Mouse (Mus musculus): Measurements from ENCODE around the gene Rasgrf2.

Rasgrf2 gene

GRCm38 (mm10) chr13:92041584-92042563, 89.6 kb downstream of the Rasgrf2 start:
- peak; percentile 56 for DNase-seq (ENCODE audit: low read depth, low spot score)

DNA sequence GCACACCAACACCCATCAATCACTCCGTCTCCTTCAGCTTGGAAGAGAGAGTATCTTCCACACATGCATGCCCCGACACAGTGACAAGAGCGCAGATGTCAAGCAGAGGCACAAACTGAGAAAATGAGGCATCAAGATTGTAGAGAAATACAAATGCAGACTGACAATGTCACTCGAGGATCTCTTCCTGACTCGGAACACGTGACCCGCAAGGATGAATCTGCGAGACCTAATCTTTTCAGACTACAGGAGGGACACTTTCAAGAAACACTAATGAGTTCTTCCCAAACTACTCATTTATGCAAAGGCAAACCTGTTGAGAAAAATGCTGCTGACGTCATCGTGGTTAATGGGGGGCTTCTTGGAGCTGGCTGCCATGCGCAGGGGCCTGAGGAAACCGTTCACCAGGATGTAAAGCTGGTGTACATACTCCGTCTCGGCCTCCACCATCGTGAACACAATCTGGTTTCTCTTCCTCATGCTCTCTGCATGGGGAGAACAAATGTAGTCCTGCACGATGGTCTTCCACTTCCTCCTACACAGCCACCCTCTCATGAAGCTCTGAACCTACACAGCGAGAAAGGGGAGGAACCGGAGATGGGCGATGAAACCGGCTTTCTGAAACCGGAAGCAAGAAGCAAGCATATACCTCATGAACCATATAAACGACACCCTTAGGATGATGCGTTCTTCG, 100.9 kb downstream of the Rasgrf2 start:
- no peak for DNase-seq (ENCODE audit: low read depth, low spot score)

DNA sequence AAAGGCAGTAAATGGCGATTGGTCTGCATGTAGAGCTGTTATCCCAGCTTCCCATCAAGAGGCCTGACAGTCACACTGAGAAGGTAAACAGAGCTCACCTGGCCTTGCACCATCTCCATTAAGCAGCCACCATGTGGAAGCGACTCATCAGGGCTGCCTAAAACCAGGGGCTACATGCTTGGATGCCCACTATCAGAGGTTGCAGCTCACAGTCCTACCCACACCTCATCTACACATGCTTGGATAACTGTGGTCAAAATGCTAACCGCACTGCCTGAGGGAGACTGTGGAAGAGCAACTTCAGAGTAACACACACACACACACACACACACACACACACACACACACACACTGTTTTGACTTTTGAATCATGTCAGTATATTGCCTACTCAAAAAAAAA, 101.8 kb downstream of the Rasgrf2 start:
- no peak for DNase-seq (ENCODE audit: low read depth, low spot score)

GRCm38 (mm10) chr13:92027951-92028350, 103.5 kb downstream of the Rasgrf2 start:
- DNase-seq (ENCODE audit: low read depth, low spot score), result peak; percentile 57

- DNase-seq (ENCODE audit: low read depth, low spot score), result no peak
Measured at GRCm38 (mm10) chr13:92026651-92027050, 104.8 kb downstream of the Rasgrf2 start.

- peak; percentile 52 for DNase-seq (ENCODE audit: low read depth, low spot score)
Measured at GRCm38 (mm10) chr13:92025124-92025523, 106.3 kb downstream of the Rasgrf2 start.

DNA sequence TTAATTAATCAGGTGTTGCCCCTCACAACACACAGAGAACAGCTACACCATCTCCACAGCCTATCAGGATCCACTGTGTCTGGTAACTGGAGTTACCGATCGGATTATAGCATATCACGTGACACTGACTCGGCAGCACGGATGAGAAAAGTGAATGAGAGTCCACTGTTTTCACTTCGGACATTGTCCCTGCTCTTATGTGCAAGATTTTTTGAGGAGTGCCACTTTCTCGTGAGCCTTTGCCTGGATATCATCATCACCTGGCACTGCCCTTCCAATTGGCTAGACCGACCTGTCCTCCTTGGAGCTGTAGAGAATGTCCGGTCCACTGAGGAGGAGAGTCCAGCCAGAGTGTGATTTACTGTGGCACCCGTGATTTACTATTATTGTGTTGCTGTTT, 109.3 kb downstream of the Rasgrf2 start:
- DNase-seq (ENCODE audit: low read depth, low spot score), result no peak

DNA sequence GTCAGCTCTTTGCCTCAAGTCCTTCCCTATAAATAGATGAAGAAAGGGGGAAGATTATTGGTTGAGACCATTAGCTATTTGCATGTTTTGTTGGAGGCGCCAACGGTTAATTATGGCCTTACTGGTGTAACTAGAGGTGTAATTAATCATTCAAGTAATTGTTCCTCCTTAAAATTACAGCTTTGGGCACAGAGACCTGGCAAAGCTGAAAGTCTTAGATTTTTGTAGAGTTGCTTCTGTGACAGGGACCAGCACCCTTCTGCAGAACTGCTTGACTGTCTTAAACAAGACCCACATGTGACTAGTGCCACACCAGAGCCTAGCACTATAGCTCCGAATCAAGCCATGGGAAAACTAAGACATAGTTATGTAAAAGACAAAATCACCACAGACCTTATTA, 134.5 kb downstream of the Rasgrf2 start:
- DNase-seq (ENCODE audit: low read depth, low spot score), result peak; percentile 69

- DNase-seq (ENCODE audit: low read depth, low spot score), result no peak
Measured at GRCm38 (mm10) chr13:91991412-91991811, 140.0 kb downstream of the Rasgrf2 start.

- DNase-seq (ENCODE audit: low read depth, low spot score), result no peak
Measured at GRCm38 (mm10) chr13:91990709-91991284, 140.7 kb downstream of the Rasgrf2 start.

- DNase-seq (ENCODE audit: low read depth, low spot score), result peak; percentile 73
Measured at GRCm38 (mm10) chr13:91988378-91988777, 143.1 kb downstream of the Rasgrf2 start.

DNA sequence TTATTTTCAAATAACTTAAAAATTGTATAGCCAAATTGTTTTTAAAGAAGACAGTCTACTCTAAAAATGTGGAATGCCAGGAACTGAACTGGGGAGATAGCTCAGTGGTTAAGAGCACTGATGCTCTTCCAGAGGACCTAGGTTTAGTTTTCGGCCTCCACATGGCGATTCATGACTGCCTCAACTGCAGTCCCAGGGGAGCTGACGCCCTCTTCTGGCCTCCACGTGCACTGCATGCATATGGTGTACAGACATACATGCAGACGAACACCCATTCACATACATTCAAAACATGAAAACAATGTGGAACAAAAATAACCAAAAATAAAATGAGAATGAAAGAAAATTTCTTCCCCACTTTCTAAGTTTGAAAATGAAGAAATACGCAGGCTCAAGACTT, 144.5 kb downstream of the Rasgrf2 start:
- DNase-seq (ENCODE audit: low read depth, low spot score), result no peak

- peak; percentile 43 for DNase-seq (ENCODE audit: low read depth, low spot score)
Measured at GRCm38 (mm10) chr13:91985915-91986589, 145.4 kb downstream of the Rasgrf2 start.

- DNase-seq (ENCODE audit: low read depth, low spot score), result no peak
Measured at GRCm38 (mm10) chr13:91985019-91985418, 146.4 kb downstream of the Rasgrf2 start.

DNA sequence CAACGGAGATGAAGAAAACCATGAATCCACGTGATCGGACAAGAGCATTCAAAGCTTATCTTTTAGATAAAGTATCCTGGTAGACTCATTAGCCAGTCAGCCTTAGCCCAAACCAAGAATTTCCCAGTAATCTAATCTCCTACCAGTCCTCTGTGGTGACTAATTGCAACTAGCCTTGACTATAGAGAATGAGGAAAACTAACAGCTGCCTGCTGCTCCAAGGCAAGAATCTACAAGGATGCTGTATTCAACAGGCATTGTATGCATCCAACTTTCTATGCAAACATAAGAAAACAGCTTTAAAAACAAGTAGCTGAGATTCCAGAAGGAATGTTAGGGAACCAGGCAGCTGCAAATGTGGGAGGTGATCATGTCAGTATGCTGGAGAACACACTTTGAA, 149.4 kb downstream of the Rasgrf2 start:
- no peak for DNase-seq (ENCODE audit: low read depth, low spot score)

- DNase-seq (ENCODE audit: low read depth, low spot score), result no peak
Measured at GRCm38 (mm10) chr13:91981414-91981813, 150.0 kb downstream of the Rasgrf2 start.

GRCm38 (mm10) chr13:91976971-91977370, 154.5 kb downstream of the Rasgrf2 start:
- DNase-seq (ENCODE audit: low read depth, low spot score), result no peak

GRCm38 (mm10) chr13:91976541-91976940, 154.9 kb downstream of the Rasgrf2 start:
- no peak for DNase-seq (ENCODE audit: low read depth, low spot score)

GRCm38 (mm10) chr13:91974154-91974553, 157.3 kb downstream of the Rasgrf2 start:
- peak; percentile 83 for DNase-seq (ENCODE audit: low read depth, low spot score)

DNA sequence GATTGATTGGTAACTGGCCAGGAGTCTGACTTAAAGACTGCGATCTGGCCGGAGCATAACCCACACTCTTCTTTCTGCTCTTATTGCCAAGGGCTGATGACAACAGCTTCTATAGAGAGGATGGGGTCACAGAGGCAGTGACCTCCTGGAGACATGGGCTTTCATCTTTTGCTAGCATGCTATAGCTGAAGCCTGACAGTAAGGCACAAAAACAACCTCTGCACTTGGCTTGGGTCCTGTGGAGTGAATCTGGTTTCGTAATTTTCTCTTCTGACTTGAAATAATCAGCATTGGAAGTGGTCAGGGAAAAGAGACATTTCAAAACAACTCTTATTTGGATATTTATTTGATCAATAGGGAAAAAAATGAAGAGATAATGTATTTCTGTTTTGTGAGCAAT, 160.2 kb downstream of the Rasgrf2 start:
- DNase-seq (ENCODE audit: low read depth, low spot score), result no peak

DNA sequence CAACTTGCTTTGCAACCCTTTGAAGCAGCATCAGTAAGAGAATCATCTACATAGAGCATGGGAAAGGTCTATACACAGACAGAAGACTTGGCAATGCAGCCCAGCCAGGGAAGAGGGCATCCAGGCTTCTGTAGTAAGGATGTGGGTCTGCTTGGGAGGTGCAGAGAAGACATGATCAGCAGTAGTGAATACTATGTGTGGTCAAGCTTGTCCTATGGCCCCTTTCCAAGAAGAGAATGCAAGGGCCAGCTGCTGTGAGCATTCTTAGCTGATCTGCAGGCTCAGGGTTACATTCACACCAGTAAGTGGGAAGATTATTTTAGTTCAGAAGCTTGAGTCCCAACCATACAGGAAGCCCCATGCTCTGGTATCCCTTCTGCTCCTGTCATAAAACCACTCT, 175.0 kb downstream of the Rasgrf2 start:
- no peak for DNase-seq (ENCODE audit: low read depth, low spot score)

- peak; percentile 32 for DNase-seq (ENCODE audit: low read depth, low spot score)
Measured at GRCm38 (mm10) chr13:91955646-91956045, 175.8 kb downstream of the Rasgrf2 start.

All from brain, adult 2 months (tissue).